Comparison of ENCODE assay signal across 3 mouse cellular contexts in genomic region chr2:73557061-73557460, GRCm38 (mm10). TPM values are rescaled to one million over a fixed set of nuclear protein-coding genes. Genes with fewer than 3 reads are reported as not detected.
"Had no signal": no experiment of that assay in that cellular context is flagged by ENCODE, and none has a peak within 500 bp of the region (broad histone marks: within the 10 kb centered on the region; RNA-seq: fewer than 3 reads in every experiment).

No protein-coding gene starts in this region.

RNA-seq across cellular contexts. Expression of gene Chrna1, which starts 23.1 kb away (rescaled TPM):
- polyA plus RNA-seq: small intestine, adult 2 months; spleen, adult 2 months; urinary bladder, adult 2 months had no signal
